Mouse (Mus musculus) 3134 (cell line): ENCODE results near the gene Grid2.

Experiments
- DNase-seq: peaks from one replicate; pipeline ENCODE4 v3.0.0-alpha.2; 2011; ENCODE audit warnings: low spot score; ENCODE audit not compliant: insufficient read length; ENCODE audit errors: extremely low read depth

Gene Grid2

GRCm38 (mm10) chr6:64703659-64704058 is 1448.0 kb downstream of the Grid2 start:
- no peak for DNase-seq

- DNase-seq: no peak
Measured at GRCm38 (mm10) chr6:64727751-64728403, 1472.2 kb downstream of the Grid2 start.

GRCm38 (mm10) chr6:64728499-64729198 is 1473.0 kb downstream of the Grid2 start, which contains the start of gene Atoh1:
Gene Atoh1 (plus strand): TSS chr6:64729125.
- no peak for DNase-seq

GRCm38 (mm10) chr6:64729231-64730011 is 1473.7 kb downstream of the Grid2 start:
- peak; percentile 4 for DNase-seq

GRCm38 (mm10) chr6:64730030-64730429 is 1474.4 kb downstream of the Grid2 start:
- no peak for DNase-seq

- no peak for DNase-seq
Measured at GRCm38 (mm10) chr6:64730506-64731020, 1474.9 kb downstream of the Grid2 start.

GRCm38 (mm10) chr6:64731126-64731525 is 1475.5 kb downstream of the Grid2 start:
- DNase-seq: no peak

- no peak for DNase-seq
Measured at GRCm38 (mm10) chr6:64731621-64732320, 1476.1 kb downstream of the Grid2 start.

- no peak for DNase-seq
Measured at GRCm38 (mm10) chr6:64733311-64733710, 1477.6 kb downstream of the Grid2 start.

- peak; percentile 2 for DNase-seq
Measured at GRCm38 (mm10) chr6:64734441-64735320, 1479.0 kb downstream of the Grid2 start.

GRCm38 (mm10) chr6:64736317-64736716 is 1480.6 kb downstream of the Grid2 start:
- no peak for DNase-seq

- no peak for DNase-seq
Measured at GRCm38 (mm10) chr6:64742915-64743489, 1487.3 kb downstream of the Grid2 start.
